Mouse (Mus musculus): ENCODE results near the gene Gm28051.
A peak's percentile ranks its signal among the peaks of the same experiment; 100 is the strongest.

- TF ChIP-seq USF1 (IDR thresholded peaks at IDR 0.05; ENCODE audit: low read depth, low read length) (no peak), POLR2A (IDR thresholded peaks at IDR 0.05; ENCODE audit: control insufficient read depth in 1 of 2, insufficient read depth in 1 of 2, low read depth in 1 of 2, low read length in 2 of 2, poor library complexity in 1 of 2) (no peak), CTCF (IDR thresholded peaks at IDR 0.05 in 2 of 3, conservative IDR thresholded peaks at IDR 0.05 in 1 of 3; ENCODE audit: control insufficient read depth in 1 of 3, insufficient read depth in 1 of 3, low read depth in 2 of 3, low read length in 3 of 3, poor library complexity in 1 of 3, severe bottlenecking in 1 of 3) (peak in 2 of 3 experiments; percentile 11 to 39; a peak in 2 of 6 replicates), MEF2A (IDR thresholded peaks at IDR 0.05; ENCODE audit: extremely low read depth, insufficient replicate concordance, low read depth, low read length, poor library complexity, severe bottlenecking) (no peak), TAL1 (IDR thresholded peaks at IDR 0.05; ENCODE audit: low read length) (no peak), POLR2AphosphoS2 (IDR thresholded peaks at IDR 0.05; ENCODE audit: low read length) (no peak), ZKSCAN1 (IDR thresholded peaks at IDR 0.05; ENCODE audit: low read depth, low read length) (no peak), POLR2AphosphoS5 (IDR thresholded peaks at IDR 0.05; ENCODE audit: borderline replicate concordance, low read depth, low read length) (no peak), EP300 (IDR thresholded peaks at IDR 0.05; ENCODE audit: low read depth in 1 of 2, low read length in 2 of 2) (no peak), ETS1 (IDR thresholded peaks at IDR 0.05; ENCODE audit: low read depth, low read length) (no peak), NRF1 (IDR thresholded peaks at IDR 0.05; ENCODE audit: insufficient read depth, low read depth, low read length, poor library complexity, severe bottlenecking) (no peak), ZC3H11A (IDR thresholded peaks at IDR 0.05; ENCODE audit: low read depth, low read length) (no peak), GATA1 (IDR thresholded peaks at IDR 0.05; ENCODE audit: low read depth, low read length) (no peak), SMC3 (IDR thresholded peaks at IDR 0.05; ENCODE audit: low read depth, low read length) (no peak)
These were observed 11.4 kb upstream of the Gm28051 start for GRCm38 (mm10) chr12:102769000-102769399.
